Mouse (Mus musculus) left cerebral cortex, adult 9 months (tissue): ENCODE data around the gene Olfr323.

Source experiments
- DNase-seq, 2 experiments: peaks; one replicate each; pipeline ENCODE4 v3.0.0; 2022; ENCODE audit warnings: low spot score in 2 of 2

Gene Olfr323

GRCm38 (mm10) chr11:58630401-58630800 is at the start of gene Olfr323:
Gene Olfr323, minus strand, starts transcription at chr11:58630501.
- DNase-seq: no peak

- DNase-seq: no peak
Observed at GRCm38 (mm10) chr11:58671825-58672224, 41.5 kb upstream of the Olfr323 start.

- DNase-seq: no peak
Observed at GRCm38 (mm10) chr11:58669252-58669651, 39.0 kb upstream of the Olfr323 start.

- no peak for DNase-seq
Observed at GRCm38 (mm10) chr11:58658596-58658995, 28.3 kb upstream of the Olfr323 start, which contains the start of gene Olfr322. Gene Olfr322, plus strand, starts transcription at chr11:58658782.

- DNase-seq: no peak
Observed at GRCm38 (mm10) chr11:58655151-58655550, 24.9 kb upstream of the Olfr323 start.

- peak in 1 of 2 experiments; percentile 32 for DNase-seq
Observed at GRCm38 (mm10) chr11:58643350-58643749, 13.0 kb upstream of the Olfr323 start.

GRCm38 (mm10) chr11:58641638-58642358 is 11.5 kb upstream of the Olfr323 start:
- no peak for DNase-seq

GRCm38 (mm10) chr11:58641057-58641456 is 10.8 kb upstream of the Olfr323 start:
- no peak for DNase-seq

- no peak for DNase-seq
Observed at GRCm38 (mm10) chr11:58640272-58640867, 10.1 kb upstream of the Olfr323 start, which contains the start of gene Trim58. Gene Trim58, plus strand, starts transcription at chr11:58640465.

- DNase-seq: no peak
Observed at GRCm38 (mm10) chr11:58638176-58638701, 7.9 kb upstream of the Olfr323 start.

GRCm38 (mm10) chr11:58636376-58636977 is 6.2 kb upstream of the Olfr323 start:
- peak in 1 of 2 experiments; percentile 32 for DNase-seq

- DNase-seq: no peak
Observed at GRCm38 (mm10) chr11:58634878-58635277, 4.6 kb upstream of the Olfr323 start.

GRCm38 (mm10) chr11:58626146-58626545 is 4.2 kb downstream of the Olfr323 start:
- DNase-seq: no peak

GRCm38 (mm10) chr11:58618793-58619192 is 11.5 kb downstream of the Olfr323 start:
- DNase-seq: peak in 1 of 2 experiments; percentile 23

GRCm38 (mm10) chr11:58618369-58618768 is 11.9 kb downstream of the Olfr323 start:
- DNase-seq: no peak

GRCm38 (mm10) chr11:58615975-58616374 is 14.3 kb downstream of the Olfr323 start, which contains the start of gene 2210407C18Rik:
Gene 2210407C18Rik, minus strand, starts transcription at chr11:58616075.
- DNase-seq: no peak

GRCm38 (mm10) chr11:58614526-58614925 is 15.8 kb downstream of the Olfr323 start:
- no peak for DNase-seq

GRCm38 (mm10) chr11:58613359-58613758 is 16.9 kb downstream of the Olfr323 start:
- DNase-seq: no peak

- DNase-seq: no peak
Observed at GRCm38 (mm10) chr11:58607030-58607429, 23.3 kb downstream of the Olfr323 start.

GRCm38 (mm10) chr11:58606177-58606919 is 24.0 kb downstream of the Olfr323 start:
- DNase-seq: no peak

- no peak for DNase-seq
Observed at GRCm38 (mm10) chr11:58605228-58605627, 25.1 kb downstream of the Olfr323 start.

GRCm38 (mm10) chr11:58604688-58605087 is 25.6 kb downstream of the Olfr323 start:
- DNase-seq: no peak
